Mouse (Mus musculus) gastrocnemius, adult 18-20 months (tissue): ENCODE results near the gene Robo2. TPM values are rescaled to one million over a fixed set of nuclear protein-coding genes. Genes with fewer than 3 reads are reported as not detected.
A peak's percentile ranks its signal among the peaks of the same experiment; 100 is the strongest.

Experiments
- DNase-seq: peaks from one replicate; pipeline ENCODE4 v3.0.0; 2021; ENCODE audit warnings: low spot score
- long read RNA-seq, 2 experiments: library from polyadenylated mRNA; stranded (forward); transcript quantifications; one replicate each; pipeline ENCODE4 v2.0.0; 2021
- total RNA-seq, 2 experiments: library from RNA; stranded (reverse); gene quantifications; 2 replicates each; pipeline ENCODE4 v1.2.3; 2021

The Robo2 gene
- total RNA-seq = under 1 TPM; 0.21 to 0.85 TPM
- long read RNA-seq, experiment 1 = 0 reads
- long read RNA-seq, experiment 2 = 0 reads

- DNase-seq = peak; percentile 19
These were observed at the start of gene Robo2 for GRCm38 (mm10) chr16:74411481-74412251. TSS of gene Robo2 (minus strand) at chr16:74411825.

GRCm38 (mm10) chr16:74458138-74458537, 46.5 kb upstream of the Robo2 start:
- no peak for DNase-seq

GRCm38 (mm10) chr16:74457736-74458135, 46.1 kb upstream of the Robo2 start:
- no peak for DNase-seq

GRCm38 (mm10) chr16:74456808-74457470, 45.3 kb upstream of the Robo2 start:
- DNase-seq = no peak

GRCm38 (mm10) chr16:74455179-74455578, 43.6 kb upstream of the Robo2 start:
- no peak for DNase-seq

GRCm38 (mm10) chr16:74448025-74448424, 36.4 kb upstream of the Robo2 start:
- no peak for DNase-seq

GRCm38 (mm10) chr16:74427071-74427470, 15.4 kb upstream of the Robo2 start:
- no peak for DNase-seq

GRCm38 (mm10) chr16:74420324-74420723, 8.7 kb upstream of the Robo2 start:
- DNase-seq = no peak

GRCm38 (mm10) chr16:74412471-74413291, 1.1 kb upstream of the Robo2 start:
- peak; percentile 4 for DNase-seq

GRCm38 (mm10) chr16:74411021-74411420, 604 bp downstream of the Robo2 start:
- DNase-seq = no peak

GRCm38 (mm10) chr16:74410125-74410524, 1.5 kb downstream of the Robo2 start:
- DNase-seq = no peak

- DNase-seq = no peak
These were observed 2.1 kb downstream of the Robo2 start for GRCm38 (mm10) chr16:74409548-74409947.

GRCm38 (mm10) chr16:74408566-74408965, 3.1 kb downstream of the Robo2 start:
- DNase-seq = no peak

GRCm38 (mm10) chr16:74397291-74397690, 14.3 kb downstream of the Robo2 start:
- DNase-seq = no peak

- no peak for DNase-seq
These were observed 15.9 kb downstream of the Robo2 start for GRCm38 (mm10) chr16:74395678-74396077.

- DNase-seq = no peak
These were observed 32.2 kb downstream of the Robo2 start for GRCm38 (mm10) chr16:74379458-74379857.

GRCm38 (mm10) chr16:74375342-74375940, 36.2 kb downstream of the Robo2 start:
- DNase-seq = no peak

GRCm38 (mm10) chr16:74374540-74374939, 37.1 kb downstream of the Robo2 start:
- DNase-seq = no peak

GRCm38 (mm10) chr16:74373407-74373806, 38.2 kb downstream of the Robo2 start:
- no peak for DNase-seq

GRCm38 (mm10) chr16:74372876-74373275, 38.7 kb downstream of the Robo2 start:
- no peak for DNase-seq

- no peak for DNase-seq
These were observed 63.2 kb downstream of the Robo2 start for GRCm38 (mm10) chr16:74348437-74348836.
